Mouse (Mus musculus) lung, adult 2 months (tissue): ENCODE measurements at regions not wholly inside any gene's neighbourhood (a gene's known extent, or its start where the extent isn't known, plus 50 kb on each side); places are given as distances from the start of the nearest gene placed in this dataset.

Experiments used
- DNase-seq: peaks from one replicate; pipeline ENCODE4 v3.0.0; 2022
- H3K4me1 ChIP-seq: fragments of 200-500 bp; 2 replicates; pipeline ENCODE4 v1.6.1; 2011; ENCODE audit warnings: low read length; ENCODE audit not compliant: control insufficient read depth, insufficient read depth
- H3K4me3 ChIP-seq: fragments of 200-500 bp; replicated peaks from 2 replicates; pipeline ENCODE3; 2011; ENCODE audit warnings: low read depth, mild to moderate bottlenecking, control low read depth, low read length; ENCODE audit errors: extremely low read depth
- CTCF ChIP-seq: fragments of 200-500 bp; IDR thresholded peaks from 2 replicates; pipeline ENCODE4 v1.5.1; 2011; ENCODE audit warnings: mild to moderate bottlenecking, low read length, control low read depth; ENCODE audit not compliant: insufficient read depth
- POLR2A ChIP-seq: fragments of 200-500 bp; IDR thresholded peaks from 2 replicates; pipeline ENCODE4 v1.6.1; 2011; ENCODE audit warnings: low read depth, mild to moderate bottlenecking, control low read depth, low read length, borderline replicate concordance; ENCODE audit errors: extremely low read depth
- WGBS: fragments of 180-500 bp; shearing (Covaris S2); methylation state at CpG from one replicate; pipeline ENCODE4 v1.1.7; 2018; 5-methylcytosine and 5-hydroxymethylcytosine counted together

GRCm38 (mm10) chr9:85487915-85488314, 160.8 kb upstream of the Tent5a start:
- TF ChIP-seq CTCF = no peak
- TF ChIP-seq POLR2A = no peak
- Histone ChIP-seq H3K4me1 (no peaks in the 10 kb centered on the region), H3K4me3 (no peak overlapping the region)
- DNase-seq = no peak
- WGBS = 47% methylated on average over 2 of the region's 2 CpGs

DNA sequence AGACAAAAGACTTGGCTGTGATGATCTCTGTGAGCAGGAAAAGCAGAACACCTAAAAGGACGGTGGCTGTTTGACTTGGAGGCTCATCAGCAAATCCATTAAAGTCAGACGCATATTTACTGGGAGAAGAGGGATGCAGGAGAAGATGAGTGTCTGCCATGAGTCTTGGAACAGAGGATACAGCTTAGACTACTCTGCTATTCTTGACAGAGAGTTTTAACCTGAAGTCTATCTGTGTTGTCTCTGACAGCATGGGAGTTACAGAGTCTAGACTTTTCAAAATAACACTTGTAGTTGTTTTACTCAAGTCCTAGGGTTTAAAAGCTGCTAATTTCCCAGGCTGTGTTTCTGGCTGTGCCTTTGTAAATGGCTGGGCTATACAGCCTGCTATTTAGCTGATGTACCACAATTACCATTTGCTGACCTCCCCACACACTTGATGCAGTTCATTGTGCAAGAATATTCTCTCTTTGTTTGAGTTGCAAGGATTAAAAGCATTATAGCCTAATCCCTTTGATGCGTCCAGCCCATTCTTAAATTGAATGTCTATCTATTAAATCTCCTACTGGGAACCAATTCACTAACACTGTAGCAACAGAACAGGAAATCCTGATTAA, 160.0 kb upstream of the Tent5a start:
- no peak for DNase-seq
- 52% methylated on average over 3 of the region's 3 CpGs for WGBS

GRCm38 (mm10) chr9:85485749-85486148, 158.6 kb upstream of the Tent5a start:
- TF ChIP-seq POLR2A (no peak), CTCF (no peak)
- DNase-seq = no peak
- 88% methylated on average over 1 of the region's 1 CpGs for WGBS
- Histone ChIP-seq H3K4me3 (no peak overlapping the region), H3K4me1 (no peaks in the 10 kb centered on the region)

More for the DNA sequence above, 160.0 kb upstream of the Tent5a start:
- TF ChIP-seq CTCF (no peak), POLR2A (no peak)
- Histone ChIP-seq H3K4me3 (no peak overlapping the region), H3K4me1 (no peaks in the 10 kb centered on the region)

DNA sequence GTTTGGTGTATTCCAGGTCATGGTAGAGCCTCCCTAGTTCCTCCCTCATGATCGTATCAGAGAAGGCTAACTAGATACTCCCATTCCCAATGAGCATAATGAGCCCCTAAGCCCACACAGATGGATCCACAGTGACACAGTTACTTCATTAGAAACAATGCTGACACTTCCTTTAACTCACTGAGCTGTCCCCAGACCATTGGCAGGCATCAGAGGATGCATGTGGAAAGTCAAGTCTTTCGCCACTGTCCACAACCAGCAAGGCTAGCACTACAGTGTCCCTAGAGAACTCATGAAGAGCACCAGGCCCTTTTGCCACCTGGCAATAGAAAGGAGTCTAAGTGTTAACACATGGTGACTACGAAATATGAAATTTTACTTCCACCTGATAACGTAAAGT, 156.1 kb upstream of the Tent5a start:
- TF ChIP-seq CTCF (no peak), POLR2A (no peak)
- WGBS = 90% methylated on average over 4 of the region's 4 CpGs
- no peak overlapping the region for H3K4me3 ChIP-seq
- DNase-seq = no peak
- H3K4me1 ChIP-seq = no peaks in the 10 kb centered on the region

DNA sequence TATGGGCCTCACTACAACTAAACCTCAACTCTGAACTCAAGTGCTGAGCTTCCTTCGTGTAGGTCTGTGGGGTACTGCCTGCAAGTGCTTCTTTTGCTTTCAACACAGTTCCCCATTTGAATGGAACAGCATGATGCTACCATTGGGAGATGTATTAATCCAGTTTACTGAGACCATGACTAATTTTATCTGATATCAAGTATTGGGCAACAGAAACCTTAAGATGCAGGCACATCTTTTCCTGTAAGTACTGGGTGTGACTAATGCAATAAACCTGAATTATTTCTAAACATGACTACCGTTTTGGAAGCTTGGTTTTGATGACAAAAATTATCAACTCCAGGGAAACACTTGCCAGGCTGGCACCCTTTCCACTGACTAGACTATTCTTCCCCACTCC, 153.4 kb upstream of the Tent5a start:
- no peak for TF ChIP-seq CTCF
- TF ChIP-seq POLR2A = no peak
- no peak for DNase-seq
- 60% methylated on average over 2 of the region's 2 CpGs for WGBS

GRCm38 (mm10) chr9:85475214-85475613, 148.1 kb upstream of the Tent5a start:
- H3K4me1 ChIP-seq = no peaks in the 10 kb centered on the region
- no peak overlapping the region for H3K4me3 ChIP-seq
- 59% methylated on average over 3 of the region's 3 CpGs for WGBS
- TF ChIP-seq POLR2A (no peak), CTCF (no peak)
- DNase-seq = no peak

More for the DNA sequence above, 153.4 kb upstream of the Tent5a start:
- no peaks in the 10 kb centered on the region for H3K4me1 ChIP-seq
- H3K4me3 ChIP-seq = no peak overlapping the region

DNA sequence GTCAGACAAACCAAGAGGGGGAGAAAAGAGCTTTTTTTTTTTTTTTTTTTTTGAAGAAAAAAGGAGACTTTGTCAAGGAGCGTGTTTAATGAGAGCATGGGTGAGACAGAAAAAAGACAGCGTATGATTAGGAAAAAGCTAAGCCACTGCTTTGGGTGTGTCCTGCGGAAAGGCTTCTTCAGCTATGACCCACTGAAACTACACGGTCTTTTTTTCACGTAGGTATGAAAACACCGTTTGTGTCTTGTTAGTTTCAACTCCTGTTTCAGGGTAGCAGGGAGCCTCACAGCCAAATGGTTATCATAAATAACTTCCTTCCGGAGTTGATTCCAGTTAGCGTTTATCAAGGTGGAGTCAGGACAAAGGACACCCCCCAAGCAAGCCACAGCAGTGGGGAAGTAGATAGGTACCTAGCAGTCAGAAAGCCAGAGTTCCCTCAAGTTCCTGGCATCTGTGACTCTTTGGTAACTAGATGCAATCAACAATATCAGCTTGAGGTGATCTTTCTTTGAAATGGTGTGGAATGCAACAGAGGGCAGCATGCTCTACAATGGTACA, 143.2 kb upstream of the Tent5a start:
- Histone ChIP-seq H3K4me3 (no peak overlapping the region), H3K4me1 (no peaks in the 10 kb centered on the region)
- DNase-seq = no peak
- 69% methylated on average over 8 of the region's 8 CpGs for WGBS
- no peak for TF ChIP-seq CTCF
- TF ChIP-seq POLR2A = no peak

DNA sequence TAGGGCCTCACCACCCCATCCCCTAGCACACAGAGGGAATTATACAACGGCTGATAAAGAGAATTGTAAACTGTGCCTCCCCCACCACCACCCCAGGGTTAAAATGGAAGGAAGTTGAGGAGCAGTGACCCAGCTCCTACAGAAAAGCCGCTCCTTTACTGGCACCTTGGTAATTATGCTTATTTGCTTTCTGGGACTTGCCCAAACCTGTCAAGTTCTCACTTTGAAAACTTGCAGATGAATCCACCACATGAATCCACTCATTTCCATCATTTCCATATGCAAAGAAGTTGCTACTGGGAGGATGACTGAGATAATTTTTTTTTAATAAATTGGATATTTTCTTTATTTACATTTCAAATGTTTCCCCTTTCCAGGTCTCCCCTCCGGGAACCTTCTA, 142.1 kb upstream of the Tent5a start:
- H3K4me3 ChIP-seq = no peak overlapping the region
- no peak for DNase-seq
- no peaks in the 10 kb centered on the region for H3K4me1 ChIP-seq
- WGBS = 66% methylated on average over 3 of the region's 3 CpGs
- TF ChIP-seq CTCF (no peak), POLR2A (no peak)

- WGBS = 76% methylated on average over 5 of the region's 5 CpGs
- no peak overlapping the region for H3K4me3 ChIP-seq
- TF ChIP-seq POLR2A (no peak), CTCF (no peak)
- H3K4me1 ChIP-seq = no peaks in the 10 kb centered on the region
- no peak for DNase-seq
Measured at GRCm38 (mm10) chr9:85466671-85467070, 139.5 kb upstream of the Tent5a start.

- H3K4me3 ChIP-seq = no peak overlapping the region
- 71% methylated on average over 3 of the region's 3 CpGs for WGBS
- H3K4me1 ChIP-seq = no peaks in the 10 kb centered on the region
- TF ChIP-seq POLR2A (no peak), CTCF (no peak)
- DNase-seq = no peak
Measured at GRCm38 (mm10) chr9:85459062-85459805, 132.1 kb upstream of the Tent5a start.
